Mouse (Mus musculus) limb, embryonic 13.5 days (tissue): Measurements from ENCODE around the gene Prdm8. TPM values are rescaled to one million over a fixed set of nuclear protein-coding genes. Genes with fewer than 3 reads are reported as not detected.

Experiments used
- ATAC-seq: fragments of 200-750 bp; cut with Nextera tagmentation; 2 replicates; pipeline ENCODE4 v1.8.0; 2017; ENCODE audit warnings: low read depth, moderate number of reproducible peaks, moderate TSS enrichment; ENCODE audit not compliant: low FRiP score
- H3K27ac ChIP-seq: fragments of 300-500 bp; sonication (generic); 2 replicates; pipeline ENCODE4 v1.5.1; 2015; ENCODE audit warnings: inconsistent platforms, mild to moderate bottlenecking, moderate library complexity
- H3K27me3 ChIP-seq: fragments of 300-500 bp; sonication (generic); 2 replicates; pipeline ENCODE4 v1.6.1; 2015; ENCODE audit warnings: mild to moderate bottlenecking, inconsistent platforms
- H3K36me3 ChIP-seq: fragments of 300-500 bp; sonication (generic); 2 replicates; pipeline ENCODE4 v1.6.1; 2015; ENCODE audit warnings: inconsistent platforms, mild to moderate bottlenecking, moderate library complexity
- H3K4me1 ChIP-seq: fragments of 300-500 bp; sonication (generic); 2 replicates; pipeline ENCODE4 v1.6.1; 2015; ENCODE audit warnings: inconsistent platforms
- H3K4me2 ChIP-seq: fragments of 300-500 bp; sonication (generic); replicated peaks from 2 replicates; pipeline ENCODE4 v1.6.1; 2015; ENCODE audit warnings: inconsistent platforms, mild to moderate bottlenecking, moderate library complexity
- H3K4me3 ChIP-seq: fragments of 300-500 bp; sonication (generic); 2 replicates; pipeline ENCODE4 v1.5.1; 2015; ENCODE audit warnings: moderate library complexity, mild to moderate bottlenecking, inconsistent platforms
- H3K9ac ChIP-seq: fragments of 300-500 bp; sonication (generic); 2 replicates; pipeline ENCODE4 v1.6.1; 2015; ENCODE audit warnings: mild to moderate bottlenecking, inconsistent platforms
- H3K9me3 ChIP-seq: fragments of 300-500 bp; sonication (generic); 2 replicates; pipeline ENCODE4 v1.6.1; 2016; ENCODE audit warnings: inconsistent platforms
- WGBS: fragments of 180-500 bp; shearing (Covaris S2); methylation state at CpG from one replicate; pipeline ENCODE4 v1.1.7; 2015; 5-methylcytosine and 5-hydroxymethylcytosine counted together
- polyA plus RNA-seq: library from polyadenylated mRNA; unstranded; fragments of >200 nt; fragmentation: Nextera tagmentation; extraction: Ambion mirVana; gene quantifications from 2 replicates; pipeline ENCODE4 v1.2.1, GENCODE M21; 2015

Prdm8 gene
- polyA plus RNA-seq = 0.09 and 0.27 TPM in 2 replicates

GRCm38 (mm10) chr5:98167180-98167824 is at the start of gene Prdm8:
Gene Prdm8, plus strand, starts transcription at chr5:98167198.
- Histone ChIP-seq H3K27me3 (peaks cover 77% of the 10 kb centered on the region), H3K9me3 (no peaks in the 10 kb centered on the region), H3K36me3 (no peaks in the 10 kb centered on the region), H3K9ac (peak within 1 kb of the TSS; percentile 48), H3K27ac (no peak within 1 kb of the TSS), H3K4me3 (peak within 1 kb of the TSS; percentile 52), H3K4me1 (peaks cover 20% of the 10 kb centered on the region), H3K4me2 (peak within 1 kb of the TSS; percentile 73)
- under 1% methylated on average over 45 of the region's 51 CpGs for WGBS
- peak; percentile 95 for ATAC-seq

GRCm38 (mm10) chr5:98127074-98127473 is 39.9 kb upstream of the Prdm8 start:
- Histone ChIP-seq H3K9ac (no peak overlapping the region), H3K9me3 (no peaks in the 10 kb centered on the region), H3K4me2 (no peak overlapping the region), H3K4me1 (no peaks in the 10 kb centered on the region), H3K27me3 (no peaks in the 10 kb centered on the region), H3K4me3 (no peak overlapping the region), H3K36me3 (no peaks in the 10 kb centered on the region), H3K27ac (no peak overlapping the region)
- ATAC-seq = no peak
- 86% methylated on average over 3 of the region's 3 CpGs for WGBS

GRCm38 (mm10) chr5:98138545-98139296 is 28.3 kb upstream of the Prdm8 start:
- Histone ChIP-seq H3K4me3 (no peak overlapping the region), H3K27me3 (no peaks in the 10 kb centered on the region), H3K9me3 (no peaks in the 10 kb centered on the region), H3K4me2 (no peak overlapping the region), H3K9ac (no peak overlapping the region), H3K27ac (no peak overlapping the region), H3K36me3 (no peaks in the 10 kb centered on the region), H3K4me1 (peaks cover 9% of the 10 kb centered on the region; the same call in 1 of the 2 replicates)
- 85% methylated on average over 14 of the region's 14 CpGs for WGBS
- ATAC-seq = no peak

GRCm38 (mm10) chr5:98139297-98139660 is 27.7 kb upstream of the Prdm8 start:
- Histone ChIP-seq H3K9ac (no peak overlapping the region), H3K36me3 (no peaks in the 10 kb centered on the region), H3K4me3 (no peak overlapping the region), H3K27ac (no peak overlapping the region), H3K4me2 (no peak overlapping the region), H3K4me1 (peaks cover 9% of the 10 kb centered on the region; the same call in 1 of the 2 replicates), H3K27me3 (no peaks in the 10 kb centered on the region), H3K9me3 (no peaks in the 10 kb centered on the region)
- no peak for ATAC-seq
- 85% methylated on average over 3 of the region's 3 CpGs for WGBS

- 68% methylated on average over 3 of the region's 3 CpGs for WGBS
- H3K9ac ChIP-seq = no peak overlapping the region
- H3K27me3 ChIP-seq = no peaks in the 10 kb centered on the region
- no peaks in the 10 kb centered on the region for H3K36me3 ChIP-seq
- peaks cover 8% of the 10 kb centered on the region; the same call in 1 of the 2 replicates for H3K4me1 ChIP-seq
- no peak overlapping the region for H3K4me2 ChIP-seq
- no peak for ATAC-seq
- no peaks in the 10 kb centered on the region for H3K9me3 ChIP-seq
- H3K27ac ChIP-seq = no peak overlapping the region
- no peak overlapping the region for H3K4me3 ChIP-seq
Measured at GRCm38 (mm10) chr5:98146895-98147294, 20.1 kb upstream of the Prdm8 start.

GRCm38 (mm10) chr5:98166116-98166515 is 882 bp upstream of the Prdm8 start:
- Histone ChIP-seq H3K36me3 (no peaks in the 10 kb centered on the region), H3K4me2 (peak overlapping the region; percentile 73; the same call in 1 of the 2 replicates), H3K9me3 (no peaks in the 10 kb centered on the region), H3K27me3 (peaks cover 65% of the 10 kb centered on the region), H3K9ac (no peak overlapping the region), H3K4me3 (no peak overlapping the region), H3K27ac (no peak overlapping the region), H3K4me1 (peaks cover 20% of the 10 kb centered on the region)
- 3% methylated on average over 15 of the region's 15 CpGs for WGBS
- no peak for ATAC-seq

GRCm38 (mm10) chr5:98168356-98169285 is 1.6 kb downstream of the Prdm8 start:
- Histone ChIP-seq H3K27me3 (peaks cover 90% of the 10 kb centered on the region), H3K4me2 (peak overlapping the region; percentile 73), H3K36me3 (no peaks in the 10 kb centered on the region), H3K4me3 (peak overlapping the region; percentile 52), H3K9me3 (no peaks in the 10 kb centered on the region), H3K4me1 (peaks cover 24% of the 10 kb centered on the region), H3K9ac (no peak overlapping the region), H3K27ac (no peak overlapping the region)
- WGBS = under 1% methylated on average over 37 of the region's 37 CpGs
- ATAC-seq = no peak

GRCm38 (mm10) chr5:98169376-98170351 is 2.7 kb downstream of the Prdm8 start:
- Histone ChIP-seq H3K4me3 (peak overlapping the region; percentile 52; the same call in 1 of the 2 replicates), H3K4me2 (peak overlapping the region; percentile 73), H3K36me3 (no peaks in the 10 kb centered on the region), H3K27me3 (peaks cover 100% of the 10 kb centered on the region), H3K9ac (no peak overlapping the region), H3K9me3 (no peaks in the 10 kb centered on the region), H3K4me1 (peaks cover 24% of the 10 kb centered on the region), H3K27ac (no peak overlapping the region)
- no peak for ATAC-seq
- WGBS = 1% methylated on average over 30 of the region's 30 CpGs

- H3K4me3 ChIP-seq = no peak overlapping the region
- H3K9ac ChIP-seq = no peak overlapping the region
- H3K4me2 ChIP-seq = no peak overlapping the region
- no peaks in the 10 kb centered on the region for H3K36me3 ChIP-seq
- peaks cover 100% of the 10 kb centered on the region for H3K27me3 ChIP-seq
- peaks cover 24% of the 10 kb centered on the region for H3K4me1 ChIP-seq
- WGBS = 9% methylated on average over 9 of the region's 9 CpGs
- H3K27ac ChIP-seq = no peak overlapping the region
- H3K9me3 ChIP-seq = no peaks in the 10 kb centered on the region
- ATAC-seq = no peak
Measured at GRCm38 (mm10) chr5:98171651-98172230, 4.7 kb downstream of the Prdm8 start.

- no peak for ATAC-seq
- no peaks in the 10 kb centered on the region for H3K36me3 ChIP-seq
- no peak overlapping the region for H3K9ac ChIP-seq
- no peaks in the 10 kb centered on the region for H3K9me3 ChIP-seq
- H3K27ac ChIP-seq = no peak overlapping the region
- no peak overlapping the region for H3K4me2 ChIP-seq
- WGBS = 3% methylated on average over 15 of the region's 15 CpGs
- H3K27me3 ChIP-seq = peaks cover 100% of the 10 kb centered on the region
- H3K4me1 ChIP-seq = peaks cover 24% of the 10 kb centered on the region
- H3K4me3 ChIP-seq = no peak overlapping the region
Measured at GRCm38 (mm10) chr5:98172502-98173181, 5.6 kb downstream of the Prdm8 start.
